ENCODE assay signal across 12 mouse cellular contexts in genomic region chr2:45279490-45279889, GRCm38 (mm10).
A peak's percentile ranks its signal among the peaks of the same experiment; 100 is the strongest.
DNase-seq lines count a peak whose midpoint lies in the region; TF ChIP-seq lines count a peak whose summit lies in the region.
"Had no signal": no experiment of that assay in that cellular context is flagged by ENCODE, and none has a peak within 500 bp of the region (broad histone marks: within the 10 kb centered on the region; RNA-seq: fewer than 3 reads in every experiment).

No protein-coding gene starts in this region.

- TF ChIP-seq POLR2A in lung, adult 2 months (IDR thresholded peaks at IDR 0.05; ENCODE audit: borderline replicate concordance, extremely low read depth, low read depth, low read length), result no peak
- no peak for TF ChIP-seq POLR2A in bone marrow macrophage, adult 2 months (IDR thresholded peaks at IDR 0.05; ENCODE audit: borderline replicate concordance, low read depth, low read length)

- 68% methylated on average over 4 of the region's 4 CpGs for WGBS in lung, adult 2 months

- H3K4me1 ChIP-seq in lung, adult 2 months (ENCODE audit: control insufficient read depth, insufficient read depth, low read length), result no peaks in the 10 kb centered on the region
- H3K4me1 ChIP-seq in bone marrow macrophage, adult 2 months (ENCODE audit: control insufficient read depth, insufficient read depth, low read length), result peaks cover 48% of the 10 kb centered on the region
- H3K4me1 ChIP-seq: embryonic facial prominence, embryonic 13.5 days; hindbrain, embryonic 13.5 days; limb, embryonic 15.5 days had no signal

- peak overlapping the region; percentile 98 for H3K27ac ChIP-seq in bone marrow macrophage, adult 2 months (ENCODE audit: insufficient read depth, low read depth, low read length)
- H3K27ac ChIP-seq: embryonic facial prominence, embryonic 13.5 days; hindbrain, embryonic 13.5 days; limb, embryonic 15.5 days had no signal

- DNase-seq in lung, adult 18-20 months, result peak; percentile 46 to 57
- no peak for DNase-seq in lung, adult 2 months
- DNase-seq in lung, postnatal 14 days, result peak; percentile 19
- DNase-seq in spleen, postnatal 36 days (ENCODE audit: low spot score in 2 of 2), result peak; percentile 72 to 73
- no peak for DNase-seq in heart, postnatal 10 days
- DNase-seq in kidney, postnatal 25 days, result no peak
- no peak for DNase-seq in cerebellum, postnatal 36 days
- DNase-seq: gastrocnemius, postnatal 10 days had no signal

- TF ChIP-seq CTCF in lung, adult 2 months (IDR thresholded peaks at IDR 0.05; ENCODE audit: insufficient read depth, low read length), result no peak
- no peak for TF ChIP-seq CTCF in bone marrow macrophage, adult 2 months (IDR thresholded peaks at IDR 0.05; ENCODE audit: low read depth, low read length)

- intact Hi-C loops in heart, postnatal 10 days (cut with DNase I), result no loop called here

- H3K4me3 ChIP-seq in lung, adult 2 months (replicated peaks; ENCODE audit: extremely low read depth, low read depth, low read length), result no peak overlapping the region
- H3K4me3 ChIP-seq in bone marrow macrophage, adult 2 months (ENCODE audit: insufficient read depth, low read length), result no peak overlapping the region
- H3K4me3 ChIP-seq: embryonic facial prominence, embryonic 13.5 days; hindbrain, embryonic 13.5 days; limb, embryonic 15.5 days had no signal

Comparison
In these comparisons a context has a peak if more than half of its experiments do, and no peak if none do; other contexts are left out.
1. DNase-seq: peak in lung, adult 18-20 months (2 of 2), lung, postnatal 14 days (single experiment) and spleen, postnatal 36 days (2 of 2); none in lung, adult 2 months (single experiment), heart, postnatal 10 days (0 of 2), kidney, postnatal 25 days (0 of 2) and cerebellum, postnatal 36 days (0 of 2).